Comparison of ENCODE assay signal across 9 mouse cellular contexts in genomic region chr3:107536810-107537503, GRCm38 (mm10). TPM values are rescaled to one million over a fixed set of nuclear protein-coding genes. Genes with fewer than 3 reads are reported as not detected.
DNase-seq lines count a peak whose midpoint lies in the region; ATAC-seq and TF ChIP-seq lines count a peak whose summit lies in the region.
"Had no signal": no experiment of that assay in that cellular context is flagged by ENCODE, and none has a peak within 500 bp of the region (broad histone marks: within the 10 kb centered on the region; RNA-seq: fewer than 3 reads in every experiment).

No protein-coding gene starts in this region.

- no peaks in the 10 kb centered on the region for H3K27me3 ChIP-seq in forebrain, embryonic 14.5 days (replicated peaks; ENCODE audit: control insufficient read depth, insufficient read depth, low read length)
- H3K27me3 ChIP-seq in hindbrain, embryonic 13.5 days = peaks cover 17% of the 10 kb centered on the region
- H3K27me3 ChIP-seq in neural tube, embryonic 14.5 days (ENCODE audit: control insufficient read depth, insufficient read depth, low read length) = no peaks in the 10 kb centered on the region
- no peaks in the 10 kb centered on the region for H3K27me3 ChIP-seq in thymus, adult 2 months (ENCODE audit: control insufficient read depth, insufficient read depth, low read length)

- peak overlapping the region; percentile 95 for H3K27ac ChIP-seq in forebrain, embryonic 14.5 days (ENCODE audit: low read depth, low read length)
- peak overlapping the region; percentile 92 for H3K27ac ChIP-seq in hindbrain, embryonic 13.5 days
- H3K27ac ChIP-seq in neural tube, embryonic 14.5 days (ENCODE audit: low read depth, low read length) = peak overlapping the region; percentile 85
- no peak overlapping the region for H3K27ac ChIP-seq in thymus, adult 2 months (ENCODE audit: control insufficient read depth, insufficient read depth, low read length)
- H3K27ac ChIP-seq: macrophage had no signal

- no peak for TF ChIP-seq POLR2A in brain, embryonic 14.5 days (IDR thresholded peaks at IDR 0.05; ENCODE audit: borderline replicate concordance, extremely low read depth, insufficient read depth, insufficient read length, poor library complexity, severe bottlenecking)
- TF ChIP-seq POLR2A in thymus, adult 2 months (IDR thresholded peaks at IDR 0.05; ENCODE audit: control insufficient read depth, extremely low read depth, insufficient read depth, low read length, poor library complexity) = no peak

- H3K9me3 ChIP-seq in forebrain, embryonic 14.5 days (replicated peaks; ENCODE audit: control insufficient read depth, low read length) = no peaks in the 10 kb centered on the region
- H3K9me3 ChIP-seq in hindbrain, embryonic 13.5 days = no peaks in the 10 kb centered on the region
- no peaks in the 10 kb centered on the region for H3K9me3 ChIP-seq in neural tube, embryonic 14.5 days (ENCODE audit: control insufficient read depth, low read length)

- intact Hi-C loops in left cerebral cortex, postnatal 25 days (cut with DNase I) = loop anchor here (2.0 kb wide), 2 partner anchors 30 to 54 kb away; no protein-coding TSS in a partner anchor

- H3K4me2 ChIP-seq in forebrain, embryonic 14.5 days (ENCODE audit: low read length) = peak overlapping the region; percentile 49
- H3K4me2 ChIP-seq in hindbrain, embryonic 13.5 days = peak overlapping the region; percentile 53
- peak overlapping the region; percentile 43 for H3K4me2 ChIP-seq in neural tube, embryonic 14.5 days (ENCODE audit: low read depth, low read length)

- H3K4me1 ChIP-seq in forebrain, embryonic 14.5 days (ENCODE audit: control insufficient read depth, insufficient read depth, low read length) = peaks cover 12% of the 10 kb centered on the region; the same call in 1 of the 2 replicates
- peaks cover 26% of the 10 kb centered on the region for H3K4me1 ChIP-seq in hindbrain, embryonic 13.5 days (replicated peaks)
- peaks cover 11% of the 10 kb centered on the region; the same call in 1 of the 2 replicates for H3K4me1 ChIP-seq in neural tube, embryonic 14.5 days (ENCODE audit: control insufficient read depth, insufficient read depth, low read length)
- no peaks in the 10 kb centered on the region for H3K4me1 ChIP-seq in thymus, adult 2 months (replicated peaks; ENCODE audit: control insufficient read depth, insufficient read depth, low read length)

- H3K9ac ChIP-seq in forebrain, embryonic 14.5 days (ENCODE audit: low read length) = peak overlapping the region; percentile 35
- H3K9ac ChIP-seq in hindbrain, embryonic 13.5 days = peak overlapping the region; percentile 71
- H3K9ac ChIP-seq in neural tube, embryonic 14.5 days (replicated peaks; ENCODE audit: low read depth, low read length) = peak overlapping the region; percentile 48; the same call in 1 of the 2 replicates

- no peak for TF ChIP-seq CTCF in brain, embryonic 14.5 days (IDR thresholded peaks at IDR 0.05; ENCODE audit: borderline replicate concordance, extremely low read depth, insufficient read depth, insufficient read length)
- TF ChIP-seq CTCF in thymus, adult 2 months (IDR thresholded peaks at IDR 0.05; ENCODE audit: borderline replicate concordance, control insufficient read depth, extremely low read depth, insufficient read depth, low read length, poor library complexity) = no peak

- ATAC-seq in forebrain, embryonic 14.5 days = peak; percentile 88
- ATAC-seq in hindbrain, embryonic 13.5 days (ENCODE audit: low FRiP score) = peak; percentile 82
- ATAC-seq in neural tube, embryonic 14.5 days (ENCODE audit: low read depth) = peak; percentile 85
- ATAC-seq in megakaryocyte, adult 5-6 weeks (ENCODE audit: poor library complexity, severe bottlenecking) = no peak

- peak overlapping the region; percentile 17 for H3K4me3 ChIP-seq in forebrain, embryonic 14.5 days (ENCODE audit: low read depth, low read length)
- peak overlapping the region; percentile 28 for H3K4me3 ChIP-seq in hindbrain, embryonic 13.5 days
- peak overlapping the region; percentile 14; the same call in 1 of the 2 replicates for H3K4me3 ChIP-seq in neural tube, embryonic 14.5 days (ENCODE audit: low read depth, low read length)
- no peak overlapping the region for H3K4me3 ChIP-seq in thymus, adult 2 months (ENCODE audit: control insufficient read depth, insufficient read depth, low read length)

- DNase-seq in Muller cell, postnatal 12 days (ENCODE audit: inconsistent ontology term) = peak; percentile 81
- peak; percentile 94 for DNase-seq in brain, embryonic 14.5 days (ENCODE audit: low read depth)
- DNase-seq in forebrain, embryonic 14.5 days (ENCODE audit: low spot score) = peak; percentile 89
- peak; percentile 86 to 96 for DNase-seq in left cerebral cortex, postnatal 25 days (ENCODE audit: low spot score in 2 of 2)
- DNase-seq in thymus, adult 2 months = no peak

- no peaks in the 10 kb centered on the region for H3K36me3 ChIP-seq in forebrain, embryonic 14.5 days (ENCODE audit: control insufficient read depth, insufficient read depth, low read length)
- H3K36me3 ChIP-seq in hindbrain, embryonic 13.5 days = no peaks in the 10 kb centered on the region
- no peaks in the 10 kb centered on the region for H3K36me3 ChIP-seq in neural tube, embryonic 14.5 days (ENCODE audit: control insufficient read depth, insufficient read depth, low read length)
- no peaks in the 10 kb centered on the region for H3K36me3 ChIP-seq in thymus, adult 2 months (ENCODE audit: control insufficient read depth, insufficient read depth, low read length)

- WGBS in forebrain, embryonic 14.5 days = 3% methylated on average over 17 of the region's 17 CpGs
- 3% methylated on average over 17 of the region's 17 CpGs for WGBS in hindbrain, embryonic 13.5 days
- 4% methylated on average over 17 of the region's 17 CpGs for WGBS in neural tube, embryonic 14.5 days
- 18% methylated on average over 17 of the region's 17 CpGs for WGBS in thymus, adult 2 months

RNA-seq across cellular contexts. Expression of gene Ubl4b, which starts 17.9 kb away (rescaled TPM):
- polyA plus RNA-seq in brain, embryonic 14.5 days (2012; rRNA removed) = not detected in 2 replicates
- polyA plus RNA-seq in forebrain, embryonic 14.5 days (2014; fragmentation: Nextera tagmentation; extraction: Ambion mirVana) = not detected in 2 replicates
- polyA plus RNA-seq in hindbrain, embryonic 13.5 days (2015; fragmentation: Nextera tagmentation; extraction: Ambion mirVana) = not detected in 2 replicates
- total RNA-seq in left cerebral cortex, postnatal 25 days (2021) = under 1 TPM in 1 of 2 experiments, not detected in 1; 0.23 TPM
- polyA plus RNA-seq in neural tube, embryonic 14.5 days (2014; fragmentation: Nextera tagmentation; extraction: Ambion mirVana) = not detected in 2 replicates
- polyA plus RNA-seq in thymus, adult 2 months (2012; rRNA removed) = 0.07 and 0.09 TPM in 2 replicates
- total RNA-seq in megakaryocyte, adult 5-6 weeks (2015) = not detected in 2 replicates
- not detected in 2 replicates for total RNA-seq in megakaryocyte, adult 5-6 weeks (2017)
- polyA plus RNA-seq: macrophage had no signal

RNA-seq across cellular contexts. Expression of gene Slc6a17, which starts 19.1 kb away (rescaled TPM):
- 37.6 and 40.2 TPM in 2 replicates for polyA plus RNA-seq in brain, embryonic 14.5 days (2012; rRNA removed)
- 12.8 and 15.4 TPM in 2 replicates for polyA plus RNA-seq in forebrain, embryonic 14.5 days (2014; fragmentation: Nextera tagmentation; extraction: Ambion mirVana)
- polyA plus RNA-seq in hindbrain, embryonic 13.5 days (2015; fragmentation: Nextera tagmentation; extraction: Ambion mirVana) = 10.0 and 10.6 TPM in 2 replicates
- total RNA-seq in left cerebral cortex, postnatal 25 days (2021) = 100 to 1,000 TPM; 396 to 412 TPM
- polyA plus RNA-seq in neural tube, embryonic 14.5 days (2014; fragmentation: Nextera tagmentation; extraction: Ambion mirVana) = 15.1 and 16.6 TPM in 2 replicates
- polyA plus RNA-seq in thymus, adult 2 months (2012; rRNA removed) = 0.46 and 0.53 TPM in 2 replicates
- total RNA-seq in megakaryocyte, adult 5-6 weeks (2015) = not detected in 2 replicates
- not detected in 2 replicates for total RNA-seq in megakaryocyte, adult 5-6 weeks (2017)

RNA-seq across cellular contexts. Expression of gene Alx3, which starts 57.9 kb away (rescaled TPM):
- polyA plus RNA-seq in brain, embryonic 14.5 days (2012; rRNA removed) = 1.2 and 2.4 TPM in 2 replicates
- polyA plus RNA-seq in forebrain, embryonic 14.5 days (2014; fragmentation: Nextera tagmentation; extraction: Ambion mirVana) = 2.4 and 2.6 TPM in 2 replicates
- polyA plus RNA-seq in hindbrain, embryonic 13.5 days (2015; fragmentation: Nextera tagmentation; extraction: Ambion mirVana) = 0.31 and 0.62 TPM in 2 replicates
- total RNA-seq in left cerebral cortex, postnatal 25 days (2021) = under 1 TPM; 0.87 to 0.94 TPM
- not detected in 2 replicates for polyA plus RNA-seq in neural tube, embryonic 14.5 days (2014; fragmentation: Nextera tagmentation; extraction: Ambion mirVana)
- polyA plus RNA-seq in thymus, adult 2 months (2012; rRNA removed) = 0.20 and 0.27 TPM in 2 replicates
- not detected in 2 replicates for total RNA-seq in megakaryocyte, adult 5-6 weeks (2015)
- total RNA-seq in megakaryocyte, adult 5-6 weeks (2017) = not detected in 2 replicates
- polyA plus RNA-seq: macrophage had no signal
